Mouse (Mus musculus) lung, postnatal 0 days (tissue): ENCODE measurements around the gene Best3.

ENCODE experiments used
- CTCF ChIP-seq: IDR thresholded peaks from 2 replicates; pipeline ENCODE4 v1.5.1; 2016; ENCODE audit warnings: antibody characterized with exemption, mild to moderate bottlenecking
- EP300 ChIP-seq: IDR thresholded peaks from 2 replicates; pipeline ENCODE4 v1.6.1; 2016; ENCODE audit warnings: antibody characterized with exemption, mild to moderate bottlenecking, control low read depth

- TF ChIP-seq CTCF (no peak), EP300 (no peak)
Measured at GRCm38 (mm10) chr10:117049253-117049652, 63.1 kb downstream of the Best3 start.
